Mouse (Mus musculus) subcutaneous adipose tissue, adult 2 months (tissue): ENCODE data around the gene Lrrd1. TPM values are rescaled to one million over a fixed set of nuclear protein-coding genes. Genes with fewer than 3 reads are reported as not detected.

Source experiments
- polyA plus RNA-seq: library from polyadenylated mRNA; depleted of rRNA; stranded (reverse); fragments of >200 nt; gene quantifications from 2 replicates; pipeline ENCODE4 v1.2.3, GENCODE M21; 2012; ENCODE audit warnings: low replicate concordance; rRNA removed

The Lrrd1 gene
- 0.05 TPM in 1 of 2 replicates, not detected in the other for polyA plus RNA-seq

DNA sequence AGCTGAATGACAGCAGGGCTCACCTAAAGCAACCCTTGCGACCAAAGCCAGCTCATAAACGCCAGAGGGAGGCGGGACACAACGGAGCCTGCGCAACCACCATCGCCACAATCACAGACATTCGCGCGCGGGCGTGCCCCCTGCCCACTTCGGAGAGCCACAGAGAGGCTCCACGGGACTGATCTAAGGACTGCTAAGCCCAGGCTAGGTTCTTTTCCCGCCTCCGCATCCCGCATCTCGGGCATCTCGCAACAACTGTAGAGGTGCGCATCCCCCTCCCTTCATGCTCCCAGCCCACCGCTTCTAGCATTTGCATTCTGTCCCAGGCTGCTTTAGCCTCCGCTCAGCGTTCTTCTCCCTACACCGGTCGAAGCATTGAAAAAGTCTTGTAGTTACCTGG lies at the start of gene Lrrd1:
Gene Lrrd1, plus strand, starts transcription at position 148 of the 400 bp plus-strand sequence.

DNA sequence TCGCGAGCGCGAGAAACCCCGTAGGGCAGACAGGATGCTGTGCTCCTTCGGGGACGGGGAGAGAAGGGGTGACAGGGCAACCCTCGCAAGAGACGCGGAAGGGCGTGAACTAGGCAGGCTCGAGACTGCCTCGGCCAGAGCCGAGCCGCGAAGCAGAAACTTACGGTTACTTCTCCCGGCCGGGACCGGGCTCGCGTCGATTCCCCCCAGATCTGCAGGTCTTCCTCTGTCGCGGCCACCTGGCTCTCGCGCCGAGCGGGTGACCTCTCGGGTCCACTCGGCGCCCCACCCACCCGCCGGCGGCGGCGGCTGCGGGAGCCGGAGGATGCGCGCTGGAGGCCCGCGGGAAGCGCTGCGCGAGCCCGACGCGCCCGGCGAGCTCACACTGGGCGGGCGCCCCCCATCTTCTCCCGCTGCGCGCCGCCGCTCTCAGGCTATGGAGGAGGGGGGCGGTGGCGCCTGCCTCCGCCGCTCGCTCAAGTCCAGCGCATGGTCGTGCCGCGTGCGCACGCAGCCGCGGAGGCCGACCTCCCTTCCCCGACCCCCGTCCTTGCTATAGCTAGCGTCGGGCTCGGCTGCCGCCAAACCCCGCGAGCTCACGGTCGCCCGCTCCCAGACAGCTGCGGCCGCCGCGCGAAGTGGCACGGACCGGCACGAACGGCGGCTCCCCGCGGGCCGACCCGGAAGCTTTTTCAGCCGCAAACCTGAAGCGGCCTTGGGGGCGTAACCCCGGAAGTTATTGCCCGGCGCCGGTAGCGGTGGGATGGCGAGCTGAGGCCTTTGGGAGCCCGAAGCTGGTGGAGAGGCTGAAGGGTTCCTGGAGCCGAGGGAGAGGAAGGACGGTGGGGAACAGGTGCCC lies 42.3 kb upstream of the Lrrd1 start, which contains the start of the genes Ankib1 and Krit1:
Gene Ankib1, minus strand, starts transcription at position 493 of the 859 bp plus-strand sequence.
Gene Krit1, plus strand, starts transcription at position 752 of the 859 bp plus-strand sequence.

DNA sequence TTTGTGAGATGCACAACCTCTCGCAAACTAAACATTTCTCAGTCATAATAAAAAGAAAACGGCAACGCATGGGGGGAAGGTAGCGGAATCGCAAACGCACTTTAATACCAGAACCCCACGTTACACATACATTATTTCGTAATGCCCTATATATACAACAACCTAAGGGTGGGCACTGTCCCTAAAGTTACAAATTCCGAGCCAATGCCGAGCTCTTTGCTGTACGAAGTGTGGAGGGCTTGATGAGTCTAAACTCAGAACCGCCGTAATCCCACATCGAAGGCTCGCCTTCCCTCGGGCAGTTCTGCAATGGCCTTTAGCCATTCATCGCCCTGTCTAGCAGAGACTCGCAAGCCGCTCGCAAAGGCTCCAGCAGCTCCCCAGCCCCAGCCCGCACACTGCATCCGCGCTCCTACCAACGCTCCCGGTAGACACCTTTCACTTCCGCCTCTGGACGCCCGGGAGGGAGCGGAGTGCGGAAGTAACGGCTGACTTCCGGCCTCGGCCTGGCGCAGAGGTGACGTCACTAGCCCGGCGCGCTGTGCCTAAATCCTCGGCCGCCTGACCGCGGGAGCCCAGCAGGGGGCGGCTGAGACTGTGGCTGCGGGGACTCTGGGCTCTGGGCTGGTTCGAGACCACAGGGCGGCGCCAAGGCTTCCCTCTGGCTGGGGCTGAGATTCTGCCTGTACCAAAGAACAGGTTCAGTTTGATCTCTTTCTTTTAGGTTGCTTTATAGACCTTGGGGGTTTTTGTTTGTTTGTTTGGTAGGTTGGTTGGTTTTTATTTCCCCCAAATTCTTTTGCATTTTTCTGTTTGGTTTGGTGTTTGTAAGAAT lies 48.7 kb downstream of the Lrrd1 start, which contains the start of gene Mterf1a:
Gene Mterf1a, minus strand, starts transcription at position 475 of the 835 bp plus-strand sequence.

Other genes starting within 250 kb of the Lrrd1 start
- 12.4 and 13.1 TPM in 2 replicates for gene Pex1, start 249.1 kb upstream of the Lrrd1 start, polyA plus RNA-seq
- gene Rbm48, start 248.6 kb upstream of the Lrrd1 start, polyA plus RNA-seq, result 6.2 and 7.1 TPM in 2 replicates
- not detected in 2 replicates for gene Tmbim7, start 194.0 kb upstream of the Lrrd1 start, polyA plus RNA-seq
- 61.3 and 74.1 TPM in 2 replicates for gene Gatad1, start 188.0 kb upstream of the Lrrd1 start, polyA plus RNA-seq
- gene Ankib1, start 42.2 kb upstream of the Lrrd1 start, polyA plus RNA-seq, result 10.3 and 13.5 TPM in 2 replicates
- gene Krit1, start 42.0 kb upstream of the Lrrd1 start, polyA plus RNA-seq, result 10.7 and 14.5 TPM in 2 replicates
- gene Mterf1a, start 48.8 kb downstream of the Lrrd1 start, polyA plus RNA-seq, result 1.1 and 1.5 TPM in 2 replicates
- gene Akap9, start 82.9 kb downstream of the Lrrd1 start, polyA plus RNA-seq, result 6.2 and 10.4 TPM in 2 replicates